Mouse (Mus musculus) heart, postnatal 0 days (tissue): Measurements from ENCODE around the gene Phc3.

Experiments used
- CTCF ChIP-seq: IDR thresholded peaks from 2 replicates; pipeline ENCODE4 v1.5.1; 2016; ENCODE audit warnings: antibody characterized with exemption, control low read depth, low read depth
- EP300 ChIP-seq: IDR thresholded peaks from 2 replicates; pipeline ENCODE4 v1.6.1; 2016; ENCODE audit warnings: antibody characterized with exemption, low read depth

GRCm38 (mm10) chr3:30927664-30928063, 41.6 kb downstream of the Phc3 start:
- TF ChIP-seq CTCF: no peak
- TF ChIP-seq EP300: no peak
